Mouse (Mus musculus): ENCODE measurements around the gene Tle6.
A peak's percentile ranks its signal among the peaks of the same experiment; 100 is the strongest.
"Not testable (repeated sequence)": the region's sequence is repeated elsewhere in the genome, so short reads cannot be mapped to it uniquely, and the experiment has no call there.

Tle6 gene

GRCm38 (mm10) chr10:81600738-81601203 is at the start of gene Tle6:
TSS of gene Tle6 (minus strand) at chr10:81601073.
- peak; percentile 99 for DNase-seq (ENCODE audit: low read depth, low spot score)

- peak; percentile 93 for DNase-seq (ENCODE audit: low read depth, low spot score)
Observed at GRCm38 (mm10) chr10:81648803-81649775, 48.2 kb upstream of the Tle6 start, which contains the start of gene Gm10778. TSS of gene Gm10778 (plus strand) at chr10:81649059.

- no peak for DNase-seq (ENCODE audit: low read depth, low spot score)
Observed at GRCm38 (mm10) chr10:81646015-81646555, 45.2 kb upstream of the Tle6 start.

GRCm38 (mm10) chr10:81645391-81645790 is 44.5 kb upstream of the Tle6 start:
- DNase-seq (ENCODE audit: low read depth, low spot score): no peak

- no peak for DNase-seq (ENCODE audit: low read depth, low spot score)
Observed at GRCm38 (mm10) chr10:81644716-81645115, 43.8 kb upstream of the Tle6 start.

GRCm38 (mm10) chr10:81644162-81644561 is 43.3 kb upstream of the Tle6 start:
- DNase-seq (ENCODE audit: low read depth, low spot score): no peak

- peak; percentile 98 for DNase-seq (ENCODE audit: low read depth, low spot score)
Observed at GRCm38 (mm10) chr10:81643449-81644055, 42.7 kb upstream of the Tle6 start.

GRCm38 (mm10) chr10:81642648-81643448 is 42.0 kb upstream of the Tle6 start:
- no peak for DNase-seq (ENCODE audit: low read depth, low spot score)

GRCm38 (mm10) chr10:81641978-81642647 is 41.2 kb upstream of the Tle6 start:
- DNase-seq (ENCODE audit: low read depth, low spot score): no peak

GRCm38 (mm10) chr10:81641566-81641965 is 40.7 kb upstream of the Tle6 start:
- DNase-seq (ENCODE audit: low read depth, low spot score): no peak

- not testable (repeated sequence) for DNase-seq (ENCODE audit: low read depth, low spot score)
Observed at GRCm38 (mm10) chr10:81640825-81641224, 40.0 kb upstream of the Tle6 start.

- no peak for DNase-seq (ENCODE audit: low read depth, low spot score)
Observed at GRCm38 (mm10) chr10:81638101-81638500, 37.2 kb upstream of the Tle6 start.

GRCm38 (mm10) chr10:81636338-81636737 is 35.5 kb upstream of the Tle6 start:
- DNase-seq (ENCODE audit: low read depth, low spot score): no peak

- DNase-seq (ENCODE audit: low read depth, low spot score): peak; percentile 87
Observed at GRCm38 (mm10) chr10:81633253-81634099, 32.6 kb upstream of the Tle6 start.

GRCm38 (mm10) chr10:81628390-81628789 is 27.5 kb upstream of the Tle6 start, which contains the start of gene Ankrd24:
TSS of gene Ankrd24 (plus strand) at chr10:81628540.
- no peak for DNase-seq (ENCODE audit: low read depth, low spot score)

- DNase-seq (ENCODE audit: low read depth, low spot score): no peak
Observed at GRCm38 (mm10) chr10:81627836-81628220, 27.0 kb upstream of the Tle6 start.

- peak; percentile 97 for DNase-seq (ENCODE audit: low read depth, low spot score)
Observed at GRCm38 (mm10) chr10:81626994-81627835, 26.3 kb upstream of the Tle6 start, which contains the start of gene Sirt6. TSS of gene Sirt6 (minus strand) at chr10:81627797.

GRCm38 (mm10) chr10:81626101-81626993 is 25.5 kb upstream of the Tle6 start:
- DNase-seq (ENCODE audit: low read depth, low spot score): peak; percentile 68

All from A20 (cell line).